Mouse (Mus musculus): ENCODE measurements at regions not wholly inside any gene's neighbourhood (a gene's known extent, or its start where the extent isn't known, plus 50 kb on each side); places are given as distances from the start of the nearest gene placed in this dataset.

- Histone ChIP-seq H3K9ac (ENCODE audit: low read depth, low read length) (no peak overlapping the region), H3K27ac (ENCODE audit: low read length) (no peak overlapping the region), H3K27me3 (replicated peaks; ENCODE audit: control insufficient read depth, insufficient read depth, low read length) (no peaks in the 10 kb centered on the region), H3K4me3 (ENCODE audit: low read length) (no peak overlapping the region), H3K9me3 (ENCODE audit: control insufficient read depth, low read length) (no peaks in the 10 kb centered on the region), H3K36me3 (ENCODE audit: control insufficient read depth, insufficient read depth, low read length) (no peaks in the 10 kb centered on the region), H3K4me2 (ENCODE audit: low read depth, low read length) (no peak overlapping the region), H3K4me1 (ENCODE audit: control insufficient read depth, insufficient read depth, low read length) (no peaks in the 10 kb centered on the region)
- peak; percentile 96 for ATAC-seq
- WGBS: 45% methylated on average over 2 of the region's 2 CpGs
These were observed 592.0 kb downstream of the Cylc2 start for GRCm38 (mm10) chr4:51808397-51809043.
